Mouse (Mus musculus): Measurements from ENCODE around the gene Ecel1.
A peak's percentile ranks its signal among the peaks of the same experiment; 100 is the strongest.

The Ecel1 gene

DNA sequence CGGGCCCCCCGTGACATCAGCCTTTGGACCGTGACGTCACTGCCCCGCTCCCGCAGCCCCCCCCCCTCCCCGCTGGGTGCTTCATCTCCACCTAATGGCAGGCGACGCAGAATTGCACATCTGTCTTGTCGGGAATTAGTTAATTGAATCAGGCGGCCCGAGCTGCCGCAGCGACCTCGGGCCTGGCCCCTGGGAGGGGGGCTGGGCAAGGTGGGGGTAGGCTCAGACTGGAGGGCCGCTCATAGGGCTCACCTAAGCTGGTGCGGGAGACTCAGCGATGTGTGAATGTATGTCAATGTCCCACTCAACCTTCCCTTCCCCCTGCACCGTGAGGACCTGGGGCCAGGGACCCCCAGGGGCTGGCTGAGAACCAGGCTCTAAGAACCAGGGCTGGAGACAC, 14.1 kb upstream of the Ecel1 start:
- no peak for DNase-seq (ENCODE audit: low read depth, low spot score)

DNA sequence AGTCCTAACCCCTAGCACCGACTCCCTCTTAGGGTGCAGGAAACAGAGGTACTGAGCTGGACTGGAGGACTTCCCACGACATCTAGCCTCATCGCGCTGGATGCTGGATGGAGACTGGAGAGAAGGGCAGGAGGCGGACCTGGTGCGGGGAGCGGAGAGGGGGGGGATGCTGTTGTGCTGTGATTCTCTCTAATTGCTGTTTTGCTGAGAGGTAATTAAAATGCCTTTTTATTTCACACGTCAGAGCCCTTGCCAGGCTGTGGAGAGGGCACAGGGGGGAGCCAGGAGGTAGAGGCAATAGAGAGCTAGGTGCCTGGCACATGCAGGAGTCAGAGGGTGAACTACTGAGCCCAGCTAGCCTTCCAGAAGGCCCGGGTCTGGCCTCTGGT, 8.5 kb upstream of the Ecel1 start:
- DNase-seq (ENCODE audit: low read depth, low spot score) = no peak

DNA sequence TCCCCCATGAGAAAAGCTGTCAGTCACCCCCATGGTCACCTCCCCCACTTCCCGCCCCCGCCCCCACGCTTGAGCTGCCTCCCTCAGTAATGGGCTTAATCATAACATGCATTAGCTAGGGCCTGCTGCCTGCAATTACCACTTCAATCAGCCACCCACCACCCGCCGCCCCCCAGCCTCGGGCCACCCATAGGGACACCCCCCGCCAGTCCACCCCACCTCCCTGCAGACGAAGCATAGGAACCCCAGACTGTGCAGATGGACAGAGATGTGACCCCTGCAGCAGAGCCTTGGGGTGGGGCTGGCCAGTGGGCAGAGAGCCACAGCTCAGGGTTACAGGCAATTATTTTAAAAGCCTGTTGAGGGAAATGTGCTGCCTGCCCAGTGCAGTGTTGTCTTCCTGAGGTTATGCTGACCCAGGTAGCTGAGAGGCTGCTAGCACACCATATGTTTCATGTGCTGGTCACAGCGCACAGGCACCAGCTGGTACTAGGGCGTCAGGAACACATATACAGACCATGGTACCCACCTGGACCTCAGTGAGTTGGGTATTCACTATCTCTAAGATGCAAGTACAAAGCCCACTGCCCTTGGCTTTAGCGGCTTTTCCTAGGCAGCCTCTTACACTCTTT, 8.0 kb upstream of the Ecel1 start:
- no peak for DNase-seq (ENCODE audit: low read depth, low spot score)

DNA sequence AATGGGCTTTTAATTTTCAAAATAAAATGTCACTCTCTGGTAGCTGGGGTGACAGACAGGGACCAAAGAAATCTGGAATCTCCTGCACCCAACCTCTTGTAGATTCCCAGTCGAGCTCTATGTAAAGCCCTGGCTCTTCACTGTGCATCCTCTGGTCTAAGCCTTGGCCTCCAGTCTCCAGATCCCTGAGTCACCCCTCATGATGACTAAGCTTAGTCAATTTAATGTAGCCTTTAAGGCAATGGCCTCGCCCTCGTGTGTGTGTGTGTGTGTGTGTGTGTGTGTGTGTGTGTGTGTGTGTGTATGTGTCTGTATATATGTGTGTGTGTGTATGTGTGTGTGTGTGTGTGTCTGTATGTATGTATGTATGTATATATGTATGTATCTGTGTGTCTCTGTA, 3.1 kb upstream of the Ecel1 start:
- no peak for DNase-seq (ENCODE audit: low read depth, low spot score)

DNA sequence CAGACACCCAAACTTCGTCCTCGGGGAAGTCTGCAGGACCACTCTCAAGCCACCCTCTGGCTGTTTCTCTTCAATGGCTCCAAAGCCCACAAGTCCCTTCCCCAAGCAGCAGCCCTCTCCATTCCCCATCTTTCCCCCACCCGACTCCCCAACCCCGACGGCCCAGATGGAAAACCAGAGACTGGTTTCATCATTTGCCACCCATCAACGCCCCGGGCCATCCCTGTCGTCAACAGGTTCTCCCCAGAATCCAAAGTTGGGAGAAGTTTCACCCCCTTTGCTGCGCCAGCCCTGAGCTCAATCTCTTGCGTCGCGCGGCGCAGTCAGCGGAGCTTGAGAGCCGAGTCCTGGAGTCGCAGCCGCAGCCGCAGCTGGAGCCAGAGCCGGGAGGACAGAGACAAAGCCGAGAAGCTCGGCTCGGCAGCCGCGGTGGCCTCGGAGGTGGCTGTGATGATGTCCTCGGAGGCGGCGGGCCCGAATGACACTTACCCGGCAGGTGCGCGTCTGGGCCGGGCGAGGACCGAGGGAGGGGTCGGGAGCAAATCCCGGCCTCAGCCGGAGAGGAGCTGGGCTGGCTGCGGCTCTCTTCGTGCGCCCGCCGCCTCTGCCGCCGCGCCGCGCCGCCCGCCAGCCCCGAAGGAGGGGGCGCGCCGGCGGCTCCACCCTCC, 656 bp downstream of the Ecel1 start:
- DNase-seq (ENCODE audit: low read depth, low spot score) = no peak

DNA sequence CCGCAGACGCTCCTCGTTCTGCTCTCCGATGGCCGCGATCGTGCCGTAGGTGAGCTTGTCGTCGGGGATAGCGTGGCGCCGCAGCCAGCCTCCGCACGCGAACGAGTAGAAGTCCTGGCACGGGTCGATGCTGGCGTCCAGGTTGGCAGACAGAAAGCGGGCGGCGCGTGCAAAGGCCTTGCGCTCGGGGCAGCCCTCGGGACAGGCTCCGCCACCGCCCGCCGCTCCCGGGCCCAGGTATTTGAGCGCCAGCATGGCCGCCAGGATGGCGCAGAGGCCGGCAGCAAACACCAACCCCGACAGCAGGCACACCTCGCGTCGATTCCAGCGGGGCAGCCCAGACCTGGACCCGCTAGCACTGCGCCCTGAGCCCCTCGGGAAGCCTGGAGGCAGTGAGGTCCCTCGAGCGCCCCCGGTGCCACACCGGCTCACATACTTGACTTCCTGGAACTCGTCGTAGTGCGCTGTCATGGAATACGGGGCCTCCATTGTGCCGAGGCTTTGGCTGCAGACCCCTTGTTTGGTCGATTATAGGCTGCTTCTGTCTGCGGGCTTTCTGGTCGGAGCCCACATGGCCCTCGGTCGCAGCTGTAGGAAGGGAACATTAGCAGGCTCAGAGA, 1.7 kb downstream of the Ecel1 start:
- no peak for DNase-seq (ENCODE audit: low read depth, low spot score)

DNA sequence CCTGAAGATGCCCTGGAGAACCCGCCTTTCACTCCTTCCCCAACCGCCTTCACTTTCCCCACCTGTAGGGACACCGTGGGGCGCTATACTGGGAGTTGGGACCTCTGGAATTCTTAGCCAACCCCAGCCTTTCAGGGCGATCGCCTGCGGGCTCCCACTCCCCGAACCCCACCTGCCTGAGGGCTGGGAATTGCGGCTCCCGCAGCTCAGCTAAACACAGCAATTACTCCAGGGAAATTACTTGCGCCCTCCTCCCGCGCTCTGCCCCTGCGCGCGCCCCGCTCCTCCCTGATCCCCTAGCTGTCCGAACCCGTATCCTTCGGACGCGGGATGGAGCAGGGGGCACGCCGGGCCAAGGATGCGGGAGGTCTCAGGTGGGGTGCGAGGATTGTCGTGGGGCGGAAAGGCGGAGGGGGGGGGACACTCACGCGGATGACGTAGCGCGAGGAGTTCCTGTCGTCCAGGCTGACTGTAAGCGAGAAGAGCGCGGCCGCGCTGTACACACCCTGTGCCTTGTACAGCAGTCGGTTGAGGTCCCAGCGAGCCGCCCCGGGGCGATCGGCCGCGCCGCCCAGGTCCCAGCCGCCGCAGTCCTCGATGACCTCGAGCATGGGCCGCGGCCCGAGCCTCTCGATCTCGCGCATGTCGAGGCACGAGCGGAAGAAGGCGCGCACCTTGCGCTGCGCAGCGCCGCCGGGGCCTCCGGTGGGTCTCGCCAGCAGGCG, 2.4 kb downstream of the Ecel1 start:
- DNase-seq (ENCODE audit: low read depth, low spot score) = no peak

DNA sequence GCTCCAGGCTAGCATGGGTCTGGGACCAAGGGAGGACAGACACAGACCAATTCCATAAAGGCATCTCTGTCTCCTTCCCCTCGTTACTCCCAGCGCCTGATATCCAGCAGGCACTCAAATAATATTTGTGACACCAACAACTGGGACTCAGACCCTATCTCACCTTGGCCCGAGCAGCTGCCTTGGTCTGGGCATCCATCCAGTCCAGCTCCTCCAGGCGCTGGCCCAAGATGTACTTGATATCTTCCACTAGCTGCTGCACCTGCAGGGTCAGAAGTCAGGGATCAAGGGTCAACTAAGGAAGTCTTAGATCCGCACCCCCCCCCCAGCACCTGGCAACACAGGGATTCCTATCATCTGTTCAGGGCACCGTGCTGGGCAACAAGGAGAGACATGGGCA, 5.0 kb downstream of the Ecel1 start:
- DNase-seq (ENCODE audit: low read depth, low spot score) = no peak

DNA sequence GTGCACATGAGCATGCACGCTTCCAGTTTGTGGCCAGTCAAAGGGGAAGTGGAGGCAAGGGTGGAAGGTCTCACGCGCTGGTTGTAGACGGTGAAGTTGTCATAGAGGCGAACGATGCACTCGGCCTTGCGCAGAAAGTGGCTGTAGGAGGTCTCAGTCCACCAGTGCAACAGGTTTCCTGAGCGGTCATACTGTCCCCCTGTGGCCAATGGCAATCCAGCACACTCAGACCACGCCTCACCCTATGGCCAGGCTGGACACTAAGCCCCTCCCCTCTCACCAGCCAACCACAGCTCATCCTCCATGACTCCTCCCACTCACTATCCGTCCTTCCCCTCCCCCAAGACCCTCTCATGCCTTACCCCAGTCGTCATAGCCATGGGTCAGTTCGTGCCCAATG, 6.9 kb downstream of the Ecel1 start:
- no peak for DNase-seq (ENCODE audit: low read depth, low spot score)

DNA sequence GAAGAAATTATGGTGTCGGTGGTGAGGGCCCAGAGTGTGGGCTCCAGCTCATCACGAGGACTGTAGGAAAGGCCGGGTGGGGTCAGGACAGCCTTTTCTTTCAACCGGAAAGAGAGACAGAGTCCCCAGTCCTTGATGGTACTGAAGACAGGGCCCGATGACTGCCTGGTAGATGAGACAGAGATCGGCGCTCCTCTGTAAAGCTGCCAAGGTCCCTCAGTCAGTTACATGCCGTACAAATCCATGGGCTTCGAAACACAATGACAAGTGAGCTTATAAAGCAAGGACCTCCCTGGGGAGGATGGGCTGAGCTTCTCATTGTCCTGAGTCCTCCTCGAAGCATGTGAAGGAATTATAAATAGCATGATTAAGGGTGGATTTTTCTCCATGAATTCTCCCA, 13.2 kb downstream of the Ecel1 start:
- no peak for DNase-seq (ENCODE audit: low read depth, low spot score)

DNA sequence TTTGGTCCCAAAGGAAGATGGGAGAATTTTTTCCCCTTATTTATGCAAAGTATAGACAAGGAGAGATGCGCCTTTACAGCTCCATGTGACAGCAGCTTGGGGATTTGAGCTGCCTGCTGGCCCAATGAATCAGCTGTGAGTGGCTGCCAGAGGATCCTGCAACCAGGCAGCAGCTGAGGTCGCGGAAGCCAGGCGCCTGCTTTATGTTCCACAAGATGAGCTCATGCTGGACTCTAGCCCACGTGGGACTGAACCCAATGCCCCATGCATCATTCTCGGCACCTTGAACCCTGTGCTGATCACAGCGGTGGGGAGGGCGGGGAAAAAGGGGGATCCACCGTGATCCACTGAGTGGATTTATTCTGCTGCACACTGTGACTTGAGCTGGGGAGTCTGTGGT, 13.9 kb downstream of the Ecel1 start:
- DNase-seq (ENCODE audit: low read depth, low spot score) = no peak

DNA sequence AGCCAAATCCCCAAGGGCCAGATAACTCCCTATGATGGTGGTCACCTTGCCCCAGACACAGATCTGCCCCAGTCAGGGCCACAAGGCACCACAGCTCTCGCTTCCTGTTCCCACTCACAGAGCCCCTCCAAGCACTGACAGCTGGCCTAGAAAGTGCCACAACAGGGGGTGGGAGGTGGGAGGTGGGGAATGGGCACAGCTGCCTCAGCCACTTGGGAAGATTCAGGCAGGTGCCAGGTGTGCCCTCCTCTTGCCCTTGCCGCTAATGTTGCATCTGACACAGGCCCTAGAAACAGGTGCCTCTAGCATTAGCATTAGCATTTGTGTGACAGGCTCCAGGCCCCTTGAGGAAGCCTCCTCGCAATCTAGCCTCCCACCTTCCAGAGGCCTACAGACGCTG, 14.8 kb downstream of the Ecel1 start:
- DNase-seq (ENCODE audit: low read depth, low spot score) = no peak

DNA sequence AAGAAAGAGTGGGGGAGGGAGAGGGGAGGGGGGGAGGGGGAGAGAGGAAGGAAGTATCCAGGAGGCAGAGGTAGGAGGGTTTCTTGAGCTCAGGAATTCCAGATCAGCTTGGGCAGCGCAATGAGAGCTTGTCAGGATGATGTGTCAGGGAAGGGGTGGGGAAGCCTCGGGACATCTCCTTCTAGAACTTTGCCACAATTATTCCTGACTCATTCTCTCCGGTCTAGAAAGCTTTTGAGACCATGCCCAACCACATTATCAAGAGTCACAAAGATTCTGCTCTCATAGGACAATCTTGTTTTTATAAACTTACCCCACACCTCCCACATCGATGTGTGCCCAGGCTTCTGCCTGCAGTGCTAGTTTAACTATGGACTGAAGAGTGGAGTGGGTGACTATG, 24.5 kb downstream of the Ecel1 start:
- DNase-seq (ENCODE audit: low read depth, low spot score) = no peak

DNA sequence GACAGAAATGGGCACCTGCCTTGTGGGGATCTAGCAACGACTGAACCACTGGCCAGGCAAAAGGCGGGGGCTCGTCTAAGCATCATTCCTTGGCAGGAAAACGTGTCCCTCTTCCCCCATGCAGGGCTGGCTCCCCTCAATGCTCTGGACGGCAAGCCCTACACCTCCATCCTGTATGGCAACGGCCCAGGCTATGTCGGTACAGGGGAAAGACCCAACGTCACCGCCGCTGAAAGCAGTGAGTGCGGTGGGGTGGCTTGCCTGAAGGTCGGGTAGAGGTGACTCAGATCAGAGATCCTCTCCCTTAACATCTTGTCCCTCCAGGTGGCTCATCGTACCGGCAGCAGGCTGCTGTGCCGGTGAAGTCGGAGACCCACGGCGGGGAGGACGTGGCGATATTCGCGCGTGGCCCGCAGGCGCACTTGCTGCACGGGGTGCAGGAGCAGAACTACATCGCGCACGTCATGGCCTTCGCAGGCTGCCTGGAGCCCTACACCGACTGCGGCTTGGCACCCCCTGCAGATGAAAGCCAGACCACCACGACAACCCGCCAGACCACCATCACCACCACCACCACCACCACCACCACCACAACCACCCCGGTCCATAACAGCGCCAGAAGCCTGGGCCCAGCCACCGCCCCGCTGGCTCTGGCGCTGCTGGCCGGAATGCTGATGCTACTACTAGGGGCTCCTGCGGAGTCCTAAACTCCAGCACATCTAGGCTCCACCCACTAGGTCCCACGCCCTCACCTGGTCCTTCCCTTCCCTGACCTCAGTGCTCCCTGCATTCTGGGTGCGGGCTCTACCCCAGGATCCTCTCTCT, 28.9 kb downstream of the Ecel1 start:
- DNase-seq (ENCODE audit: low read depth, low spot score) = no peak

DNA sequence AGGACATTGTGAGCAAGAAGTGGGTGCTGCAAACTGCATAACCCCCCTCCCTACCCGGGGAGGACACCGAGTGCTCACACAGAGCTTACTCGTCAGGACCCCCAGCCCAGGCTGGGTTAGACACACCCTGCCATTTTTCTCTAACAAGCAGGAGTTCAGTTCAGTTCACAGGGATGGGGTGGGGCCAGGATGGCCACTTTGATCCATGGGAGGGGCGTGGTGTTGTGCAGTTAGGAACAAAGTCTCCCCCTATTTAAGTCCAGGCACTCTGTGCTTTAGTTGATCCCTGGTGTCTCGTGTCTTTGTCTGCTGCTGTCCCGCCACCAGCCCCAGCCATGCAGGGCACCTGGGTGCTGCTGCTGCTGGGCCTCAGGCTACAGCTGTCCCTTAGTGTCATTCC, 31.6 kb downstream of the Ecel1 start, which contains the start of gene Akp3:
Gene Akp3, plus strand, starts transcription at position 301 of the 400 bp plus-strand sequence.
- DNase-seq (ENCODE audit: low read depth, low spot score) = no peak

DNA sequence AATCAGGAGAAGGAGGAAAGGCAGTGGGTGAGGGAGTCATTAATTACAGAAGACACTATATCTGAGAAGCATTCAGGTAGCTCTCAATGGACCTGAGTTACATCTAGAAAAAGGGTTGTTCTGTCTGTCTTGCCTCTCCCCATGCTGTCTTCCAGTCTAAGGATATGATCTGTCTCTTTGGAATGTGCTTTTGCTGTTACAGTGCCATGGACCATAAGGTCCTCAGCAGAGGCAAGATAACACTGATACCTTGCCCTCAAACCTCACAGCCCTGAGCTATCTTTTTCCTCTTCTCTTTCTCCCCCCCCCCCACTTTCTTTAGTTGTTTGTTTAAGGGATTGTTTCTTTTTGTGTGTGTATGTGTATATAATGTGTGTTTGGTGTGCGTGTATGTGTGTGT, 41.5 kb downstream of the Ecel1 start:
- DNase-seq (ENCODE audit: low read depth, low spot score) = no peak

DNA sequence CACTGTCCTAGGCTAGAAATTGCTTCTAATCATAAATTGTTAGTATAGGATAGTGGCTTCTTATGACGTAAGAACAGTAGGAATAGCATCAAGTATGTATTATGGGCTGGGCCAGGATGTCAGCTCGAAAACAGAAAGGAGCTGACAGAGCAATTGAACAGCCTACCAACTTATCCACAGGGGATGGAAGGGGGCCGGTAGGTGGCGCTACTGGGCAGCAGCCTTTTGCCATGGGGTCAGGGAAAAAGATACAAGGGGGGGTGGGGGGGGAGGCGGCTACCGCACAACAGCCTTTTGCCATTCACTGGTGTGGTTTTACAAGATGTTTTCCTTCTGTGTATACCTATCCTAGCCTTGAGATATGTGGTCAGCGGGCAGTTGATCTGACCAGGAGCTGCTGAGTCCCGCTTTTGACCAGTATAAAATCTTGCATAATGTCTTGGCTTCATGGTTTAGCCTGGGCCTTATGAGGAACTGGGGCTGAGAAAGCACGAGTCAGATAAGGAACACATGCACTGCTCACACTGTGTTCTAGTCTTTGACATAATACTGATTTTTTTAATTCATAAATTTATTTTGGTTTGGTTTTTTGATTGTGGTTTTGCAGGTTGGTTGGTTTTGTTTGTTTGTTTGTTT, 44.5 kb downstream of the Ecel1 start:
- DNase-seq (ENCODE audit: low read depth, low spot score) = peak; percentile 12

DNA sequence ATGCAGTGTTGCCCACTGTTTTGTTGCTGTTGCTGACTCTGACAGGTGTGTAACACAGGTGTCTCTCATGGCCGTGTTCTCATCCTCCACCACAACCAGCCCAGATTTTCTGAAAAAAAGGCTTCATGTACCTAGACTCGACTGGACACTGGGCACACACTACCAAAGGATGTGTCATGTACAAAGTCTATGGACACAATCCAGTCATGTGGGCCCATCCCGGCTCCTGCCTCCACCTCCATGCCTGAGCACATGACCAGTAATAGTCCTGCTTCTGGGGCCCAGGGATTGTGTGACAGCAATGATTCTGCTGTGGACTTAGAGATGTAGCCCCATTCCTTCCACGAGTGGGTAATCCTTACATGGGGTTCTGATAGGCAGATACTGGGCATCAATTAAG, 47.8 kb downstream of the Ecel1 start:
- DNase-seq (ENCODE audit: low read depth, low spot score) = no peak

DNA sequence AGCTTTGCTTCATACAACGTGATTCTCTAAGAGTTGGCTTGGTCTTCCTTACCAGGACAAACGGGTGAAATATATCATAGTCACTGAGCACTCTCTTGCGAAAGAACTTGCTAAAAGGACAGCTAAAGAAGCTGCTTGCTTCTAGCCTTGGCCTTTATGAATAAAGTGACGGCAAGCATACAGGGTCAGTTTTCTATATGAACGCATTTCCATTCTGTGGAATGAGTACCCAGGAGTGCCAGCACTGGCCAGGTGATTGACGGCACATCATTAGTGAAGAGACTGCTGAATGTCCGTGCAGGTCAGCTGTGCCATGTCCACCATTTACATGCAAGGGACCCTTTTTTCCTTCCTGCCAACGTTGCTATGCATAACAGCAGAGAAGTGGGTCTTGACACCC, 49.8 kb downstream of the Ecel1 start:
- no peak for DNase-seq (ENCODE audit: low read depth, low spot score)

DNA sequence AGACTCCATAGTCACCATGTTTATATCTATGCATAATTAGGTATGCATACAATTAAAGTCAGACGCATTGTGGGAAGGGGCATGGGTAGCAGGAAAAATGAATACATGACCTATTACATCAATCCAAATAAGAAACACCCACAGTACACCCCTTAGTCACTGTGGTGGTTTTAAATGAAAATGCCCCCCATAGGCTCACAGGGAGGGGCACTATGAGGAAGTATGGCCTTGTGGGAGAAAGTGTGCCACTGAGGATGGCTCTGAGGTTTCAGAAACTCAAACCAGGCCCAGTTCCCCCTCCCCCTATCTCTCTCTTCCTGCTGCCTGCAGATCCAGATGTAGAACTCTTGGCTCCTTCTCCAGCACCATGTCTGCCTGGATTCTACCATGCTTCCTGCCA, 52.4 kb downstream of the Ecel1 start:
- DNase-seq (ENCODE audit: low read depth, low spot score) = no peak

DNA sequence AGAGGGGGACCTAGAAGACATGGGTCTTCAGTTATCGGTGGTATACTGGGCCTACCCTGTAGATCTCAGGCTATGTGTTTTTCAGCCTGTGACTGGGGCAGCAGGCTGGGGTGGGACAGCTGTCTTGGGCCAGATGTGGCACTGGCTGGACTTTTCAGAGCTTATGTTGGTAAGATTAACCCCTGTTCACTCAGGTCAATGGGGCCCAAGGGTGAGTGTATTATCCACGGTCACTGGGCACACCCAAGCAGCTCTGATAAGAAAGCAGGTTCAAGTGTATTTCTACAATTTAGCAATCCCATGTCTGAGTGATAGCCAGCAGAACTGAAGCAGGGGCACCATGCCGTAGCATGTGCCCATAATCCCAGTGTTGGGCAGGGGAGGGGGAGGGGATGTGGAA, 54.2 kb downstream of the Ecel1 start:
- DNase-seq (ENCODE audit: low read depth, low spot score) = no peak

All from CD4-positive helper T cell, adult 2 months (primary cell).